In genomic region chr7:27928818-27929695, GRCm38 (mm10) we compare ENCODE assay signal across 8 mouse cellular contexts. TPM values are rescaled to one million over a fixed set of nuclear protein-coding genes. Genes with fewer than 3 reads are reported as not detected.
DNase-seq lines count a peak whose midpoint lies in the region; ATAC-seq and TF ChIP-seq lines count a peak whose summit lies in the region.

Gene Zfp974 (minus strand): TSS chr7:27929460.

- DNase-seq in ES-E14 (ENCODE audit: low read depth, low spot score), result peak; percentile 40
- peak; percentile 46 for DNase-seq in c-Kit-positive CD71-positive TER-119-negative erythroid progenitor cells, embryonic 14.5 days (ENCODE audit: low read depth)
- DNase-seq in forebrain, embryonic 14.5 days (ENCODE audit: low spot score), result peak; percentile 90
- peak; percentile 55 to 72 for DNase-seq in heart, postnatal 14 days
- peak; percentile 41 to 64 for DNase-seq in layer of hippocampus, adult 18-20 months (ENCODE audit: low spot score in 2 of 2)
- peak; percentile 29 for DNase-seq in ovary, postnatal 10 days (ENCODE audit: low spot score)
- peak; percentile 78 for DNase-seq in thymus, postnatal 0 days (ENCODE audit: low spot score)

- H3K27ac ChIP-seq in ES-E14 (ENCODE audit: insufficient read depth, low read depth, low read length, poor library complexity, severe bottlenecking), result no peak within 1 kb of the TSS
- H3K27ac ChIP-seq in forebrain, embryonic 14.5 days (ENCODE audit: low read depth, low read length), result peak within 1 kb of the TSS; percentile 52; the same call in 1 of the 2 replicates
- peak within 1 kb of the TSS; percentile 25; the same call in 1 of the 2 replicates for H3K27ac ChIP-seq in lung, embryonic 16.5 days (ENCODE audit: low read length)

- peak within 1 kb of the TSS; percentile 83 for H3K9ac ChIP-seq in ES-E14 (ENCODE audit: insufficient read depth, low read depth, low read length, poor library complexity, severe bottlenecking)
- peak within 1 kb of the TSS; percentile 75 for H3K9ac ChIP-seq in forebrain, embryonic 14.5 days (ENCODE audit: low read length)
- peak within 1 kb of the TSS; percentile 86 for H3K9ac ChIP-seq in lung, embryonic 16.5 days (ENCODE audit: low read length)

- no peaks in the 10 kb centered on the region for H3K27me3 ChIP-seq in forebrain, embryonic 14.5 days (replicated peaks; ENCODE audit: control insufficient read depth, insufficient read depth, low read length)
- H3K27me3 ChIP-seq in lung, embryonic 16.5 days (ENCODE audit: control insufficient read depth, insufficient read depth, low read depth, low read length), result no peaks in the 10 kb centered on the region

- peaks cover 0 to 2% of the 10 kb centered on the region in 2 experiments; a peak in 1 of 4 replicates for H3K4me1 ChIP-seq in ES-E14 (ENCODE audit: control insufficient read depth in 2 of 2, insufficient read depth in 2 of 2, low read length in 2 of 2, poor library complexity in 1 of 2)
- peaks cover 6% of the 10 kb centered on the region for H3K4me1 ChIP-seq in forebrain, embryonic 14.5 days (ENCODE audit: control insufficient read depth, insufficient read depth, low read length)
- peaks cover 9% of the 10 kb centered on the region for H3K4me1 ChIP-seq in lung, embryonic 16.5 days (replicated peaks; ENCODE audit: control insufficient read depth, insufficient read depth, low read length)

- H3K36me3 ChIP-seq in ES-E14 (ENCODE audit: control insufficient read depth, insufficient read depth, low read length, poor library complexity, severe bottlenecking), result no peaks in the 10 kb centered on the region
- peaks cover 12% of the 10 kb centered on the region for H3K36me3 ChIP-seq in forebrain, embryonic 14.5 days (ENCODE audit: control insufficient read depth, insufficient read depth, low read length)
- peaks cover 3% of the 10 kb centered on the region for H3K36me3 ChIP-seq in lung, embryonic 16.5 days (ENCODE audit: control insufficient read depth, insufficient read depth, low read length)

- H3K4me2 ChIP-seq in forebrain, embryonic 14.5 days (ENCODE audit: low read length), result peak within 1 kb of the TSS; percentile 86
- H3K4me2 ChIP-seq in lung, embryonic 16.5 days (ENCODE audit: low read depth, low read length), result peak within 1 kb of the TSS; percentile 80

- H3K4me3 ChIP-seq in ES-E14 (ENCODE audit: insufficient read depth in 1 of 2, low read depth in 1 of 2, low read length in 2 of 2, poor library complexity in 1 of 2, severe bottlenecking in 1 of 2), result peak within 1 kb of the TSS; percentile 87 to 93
- peak within 1 kb of the TSS; percentile 60 for H3K4me3 ChIP-seq in forebrain, embryonic 14.5 days (ENCODE audit: low read depth, low read length)
- H3K4me3 ChIP-seq in lung, embryonic 16.5 days (ENCODE audit: low read length), result peak within 1 kb of the TSS; percentile 70

- no peaks in the 10 kb centered on the region for H3K9me3 ChIP-seq in ES-E14 (ENCODE audit: control insufficient read depth, insufficient read depth, low read depth, low read length)
- no peaks in the 10 kb centered on the region for H3K9me3 ChIP-seq in forebrain, embryonic 14.5 days (replicated peaks; ENCODE audit: control insufficient read depth, low read length)
- no peaks in the 10 kb centered on the region for H3K9me3 ChIP-seq in lung, embryonic 16.5 days (ENCODE audit: control insufficient read depth, low read length)

- peak; percentile 93 for ATAC-seq in forebrain, embryonic 14.5 days
- ATAC-seq in lung, embryonic 16.5 days (ENCODE audit: low read depth), result peak; percentile 85

- in situ Hi-C loops in ES-E14 (cut with MboI; ENCODE audit: low sequenced_read_pairs in 2 of 2, unreplicated experiment in 2 of 2), result no loop called here

- 4% methylated on average over 40 of the region's 40 CpGs for WGBS in forebrain, embryonic 14.5 days
- 4% methylated on average over 40 of the region's 40 CpGs for WGBS in lung, embryonic 16.5 days

- intact Hi-C loops in heart, postnatal 14 days (cut with DNase I), result loop anchor here (5.0 kb wide), 1 partner anchor 87 kb away; no protein-coding TSS in a partner anchor

TF ChIP-seq in ES-E14, 5 proteins besides CTCF, POLR2A, EP300 and RAD21:
- TF ChIP-seq HCFC1 (IDR thresholded peaks at IDR 0.05; ENCODE audit: borderline replicate concordance, insufficient read depth, low read length) (no peak), CHD2 (IDR thresholded peaks at IDR 0.05; ENCODE audit: low read depth, low read length) (no peak), MAFK (IDR thresholded peaks at IDR 0.05; ENCODE audit: insufficient read depth, low read depth, low read length) (no peak), ZNF384 (IDR thresholded peaks at IDR 0.05; ENCODE audit: low read depth, low read length) (no peak), ZC3H11A (IDR thresholded peaks at IDR 0.05; ENCODE audit: borderline replicate concordance, low read depth, low read length) (no peak)

RNA-seq across cellular contexts. Expression of gene Zfp974, which starts in this region (rescaled TPM):
- total RNA-seq in ES-E14 (2012; rRNA removed), result 3.5 and 3.8 TPM in 2 replicates
- 11.7 and 15.1 TPM in 2 replicates for polyA plus RNA-seq in forebrain, embryonic 14.5 days (2014; fragmentation: Nextera tagmentation; extraction: Ambion mirVana)
- total RNA-seq in heart, postnatal 14 days (2021), result 1 to 10 TPM; 5.2 to 6.7 TPM
- total RNA-seq in layer of hippocampus, adult 18-20 months (2021), result 10 to 100 TPM; 14.8 to 16.7 TPM
- 10.0 and 11.5 TPM in 2 replicates for polyA plus RNA-seq in lung, embryonic 16.5 days (2015; fragmentation: Nextera tagmentation; extraction: Ambion mirVana)
- polyA plus RNA-seq in thymus, postnatal 0 days (2015; fragmentation: Nextera tagmentation; extraction: Ambion mirVana), result 3.3 and 3.7 TPM in 2 replicates

Comparison
In these comparisons a context has a peak if more than half of its experiments do, and no peak if none do; other contexts are left out.
1. DNase-seq: peak in every context shown above with its lines; median percentile 90 in forebrain, embryonic 14.5 days; 78 in thymus, postnatal 0 days; 64 in heart, postnatal 14 days; 52 in layer of hippocampus, adult 18-20 months; 46 in c-Kit-positive CD71-positive TER-119-negative erythroid progenitor cells, embryonic 14.5 days; 40 in ES-E14; 29 in ovary, postnatal 10 days.